ENCODE assay signal across 8 mouse cellular contexts in genomic region chr17:31451179-31451708, GRCm38 (mm10).
DNase-seq lines count a peak whose midpoint lies in the region; ATAC-seq and TF ChIP-seq lines count a peak whose summit lies in the region.

No protein-coding gene starts in this region.

- ATAC-seq in cerebellum, adult (ENCODE audit: insufficient number of reproducible peaks, low FRiP score, low TSS enrichment) = no peak
- peak; percentile 57 for ATAC-seq in hindbrain, embryonic 14.5 days (ENCODE audit: low FRiP score)
- no peak for ATAC-seq in limb, embryonic 12.5 days (ENCODE audit: insufficient number of reproducible peaks, insufficient read depth, low FRiP score, low TSS enrichment, low read depth)
- ATAC-seq in CD4-positive, CD25-positive, alpha-beta regulatory T cell, adult 4 months = no peak

- WGBS in cerebellum, adult 2 months = 36% methylated on average over 8 of the region's 8 CpGs
- 31% methylated on average over 8 of the region's 8 CpGs for WGBS in hindbrain, embryonic 14.5 days
- 47% methylated on average over 8 of the region's 8 CpGs for WGBS in limb, embryonic 12.5 days

- peaks cover 33% of the 10 kb centered on the region for H3K4me1 ChIP-seq in cerebellum, adult 2 months (ENCODE audit: control insufficient read depth, insufficient read depth, low read length)
- peaks cover 18% of the 10 kb centered on the region for H3K4me1 ChIP-seq in hindbrain, embryonic 14.5 days (replicated peaks; ENCODE audit: control insufficient read depth, insufficient read depth, low read length)
- H3K4me1 ChIP-seq in limb, embryonic 12.5 days (replicated peaks) = peaks cover 23% of the 10 kb centered on the region; the same call in 1 of the 2 replicates

- no peak overlapping the region for H3K4me2 ChIP-seq in hindbrain, embryonic 14.5 days (replicated peaks)
- H3K4me2 ChIP-seq in limb, embryonic 12.5 days = no peak overlapping the region

- DNase-seq in cerebellum, adult 11-12 months = peak; percentile 50
- DNase-seq in cerebellum, adult 2 months = peak; percentile 43 to 65
- peak; percentile 60 for DNase-seq in hindbrain, embryonic 14.5 days (ENCODE audit: low spot score)
- DNase-seq in right cerebral cortex, postnatal 25 days = peak; percentile 45
- DNase-seq in B cell, adult 2 months = no peak

- H3K36me3 ChIP-seq in hindbrain, embryonic 14.5 days (replicated peaks; ENCODE audit: control insufficient read depth, insufficient read depth) = peaks cover 34% of the 10 kb centered on the region; the same call in 1 of the 2 replicates
- H3K36me3 ChIP-seq in limb, embryonic 12.5 days = peaks cover 30% of the 10 kb centered on the region

- H3K9ac ChIP-seq in hindbrain, embryonic 14.5 days = no peak overlapping the region
- H3K9ac ChIP-seq in limb, embryonic 12.5 days (replicated peaks) = no peak overlapping the region

- no peak for TF ChIP-seq POLR2A in cerebellum, adult 2 months (IDR thresholded peaks at IDR 0.05; ENCODE audit: borderline replicate concordance, insufficient read depth, low read length)

- TF ChIP-seq CTCF in cerebellum, adult 2 months (IDR thresholded peaks at IDR 0.05; ENCODE audit: borderline replicate concordance, insufficient read depth, low read depth, low read length) = no peak

- H3K27me3 ChIP-seq in cerebellum, adult 2 months (ENCODE audit: control insufficient read depth, insufficient read depth, low read length) = no peaks in the 10 kb centered on the region
- H3K27me3 ChIP-seq in hindbrain, embryonic 14.5 days (ENCODE audit: control insufficient read depth, insufficient read depth, low read length) = no peaks in the 10 kb centered on the region
- no peaks in the 10 kb centered on the region for H3K27me3 ChIP-seq in limb, embryonic 12.5 days

- no peak overlapping the region for H3K4me3 ChIP-seq in cerebellum, adult 2 months (replicated peaks; ENCODE audit: insufficient read depth, low read depth, low read length)
- no peak overlapping the region for H3K4me3 ChIP-seq in hindbrain, embryonic 14.5 days (replicated peaks; ENCODE audit: low read length)
- H3K4me3 ChIP-seq in limb, embryonic 12.5 days (replicated peaks) = no peak overlapping the region

- no peak overlapping the region for H3K27ac ChIP-seq in cerebellum, adult 2 months (ENCODE audit: insufficient read depth, low read length)
- H3K27ac ChIP-seq in hindbrain, embryonic 14.5 days = peak overlapping the region; percentile 62
- peak overlapping the region; percentile 36; the same call in 1 of the 2 replicates for H3K27ac ChIP-seq in limb, embryonic 12.5 days

- H3K9me3 ChIP-seq in hindbrain, embryonic 14.5 days (ENCODE audit: control insufficient read depth, low read length) = no peaks in the 10 kb centered on the region
- H3K9me3 ChIP-seq in limb, embryonic 12.5 days = no peaks in the 10 kb centered on the region

Comparison
In these comparisons a context has a peak if more than half of its experiments do, and no peak if none do; other contexts are left out.
1. DNase-seq: peak in cerebellum, adult 11-12 months (single experiment), cerebellum, adult 2 months (2 of 2), hindbrain, embryonic 14.5 days (single experiment) and right cerebral cortex, postnatal 25 days (single experiment); none in B cell, adult 2 months (0 of 2).